ENCODE assay signal across 23 mouse cellular contexts in genomic region chr13:48617774-48618173, GRCm38 (mm10). TPM values are rescaled to one million over a fixed set of nuclear protein-coding genes. Genes with fewer than 3 reads are reported as not detected.
A peak's percentile ranks its signal among the peaks of the same experiment; 100 is the strongest.
DNase-seq lines count a peak whose midpoint lies in the region; ATAC-seq lines count a peak whose summit lies in the region.
"Had no signal": no experiment of that assay in that cellular context is flagged by ENCODE, and none has a peak within 500 bp of the region (broad histone marks: within the 10 kb centered on the region; RNA-seq: fewer than 3 reads in every experiment).

No protein-coding gene starts in this region.

- H3K4me2 ChIP-seq in heart, embryonic 12.5 days: no peak overlapping the region
- H3K4me2 ChIP-seq in kidney, embryonic 14.5 days (replicated peaks; ENCODE audit: low read depth, low read length): no peak overlapping the region
- no peak overlapping the region for H3K4me2 ChIP-seq in kidney, embryonic 15.5 days
- H3K4me2 ChIP-seq in midbrain, embryonic 15.5 days: no peak overlapping the region
- H3K4me2 ChIP-seq: forebrain, embryonic 12.5 days had no signal

- H3K9me3 ChIP-seq in heart, embryonic 12.5 days (replicated peaks): peaks cover 13% of the 10 kb centered on the region
- H3K9me3 ChIP-seq in kidney, embryonic 14.5 days (ENCODE audit: control insufficient read depth, low read length): peaks cover 16% of the 10 kb centered on the region
- peaks cover 13% of the 10 kb centered on the region for H3K9me3 ChIP-seq in embryonic facial prominence, embryonic 10.5 days
- H3K9me3 ChIP-seq in kidney, embryonic 15.5 days (replicated peaks): peaks cover 16% of the 10 kb centered on the region
- no peaks in the 10 kb centered on the region for H3K9me3 ChIP-seq in midbrain, embryonic 15.5 days

- no peaks in the 10 kb centered on the region for H3K4me1 ChIP-seq in heart, embryonic 12.5 days (replicated peaks)
- H3K4me1 ChIP-seq in kidney, embryonic 14.5 days (ENCODE audit: control insufficient read depth, insufficient read depth, low read length): no peaks in the 10 kb centered on the region
- H3K4me1 ChIP-seq in embryonic facial prominence, embryonic 10.5 days: peaks cover 13% of the 10 kb centered on the region
- peaks cover 5% of the 10 kb centered on the region; the same call in 1 of the 2 replicates for H3K4me1 ChIP-seq in kidney, embryonic 15.5 days
- no peaks in the 10 kb centered on the region for H3K4me1 ChIP-seq in midbrain, embryonic 15.5 days
- H3K4me1 ChIP-seq: forebrain, embryonic 12.5 days had no signal

- no peak overlapping the region for H3K9ac ChIP-seq in heart, embryonic 12.5 days
- H3K9ac ChIP-seq in kidney, embryonic 14.5 days (ENCODE audit: low read depth, low read length): no peak overlapping the region
- no peak overlapping the region for H3K9ac ChIP-seq in kidney, embryonic 15.5 days
- H3K9ac ChIP-seq in midbrain, embryonic 15.5 days: no peak overlapping the region
- H3K9ac ChIP-seq: forebrain, embryonic 12.5 days; forebrain, postnatal 0 days had no signal

- no peak for ATAC-seq in heart, embryonic 12.5 days (ENCODE audit: insufficient number of reproducible peaks, low FRiP score)
- no peak for ATAC-seq in kidney, embryonic 14.5 days (ENCODE audit: low FRiP score, low TSS enrichment)
- no peak for ATAC-seq in kidney, embryonic 15.5 days (replicated peaks; ENCODE audit: low FRiP score)
- no peak for ATAC-seq in midbrain, embryonic 15.5 days (replicated peaks)
- no peak for ATAC-seq in granulocyte monocyte progenitor cell, adult 5-6 weeks (replicated peaks; ENCODE audit: poor library complexity, severe bottlenecking)
- ATAC-seq: CD4-positive, CD25-positive, alpha-beta regulatory T cell, adult 4 months; forebrain, postnatal 0 days; hindbrain, embryonic 16.5 days had no signal

- no peak overlapping the region for H3K27ac ChIP-seq in heart, embryonic 12.5 days (ENCODE audit: poor library complexity, severe bottlenecking)
- no peak overlapping the region for H3K27ac ChIP-seq in kidney, embryonic 14.5 days (ENCODE audit: low read depth, low read length)
- H3K27ac ChIP-seq in embryonic facial prominence, embryonic 10.5 days (replicated peaks): peak overlapping the region; percentile 61; the same call in 1 of the 2 replicates
- H3K27ac ChIP-seq in kidney, embryonic 15.5 days: peak overlapping the region; percentile 66
- H3K27ac ChIP-seq in midbrain, embryonic 15.5 days: no peak overlapping the region
- H3K27ac ChIP-seq: forebrain, embryonic 12.5 days had no signal

- no peak overlapping the region for H3K4me3 ChIP-seq in heart, embryonic 12.5 days
- no peak overlapping the region for H3K4me3 ChIP-seq in kidney, embryonic 14.5 days (ENCODE audit: low read length)
- H3K4me3 ChIP-seq in embryonic facial prominence, embryonic 10.5 days: no peak overlapping the region
- H3K4me3 ChIP-seq in kidney, embryonic 15.5 days (replicated peaks): no peak overlapping the region
- no peak overlapping the region for H3K4me3 ChIP-seq in midbrain, embryonic 15.5 days
- H3K4me3 ChIP-seq: forebrain, embryonic 12.5 days had no signal

- H3K27me3 ChIP-seq in heart, embryonic 12.5 days (replicated peaks): no peaks in the 10 kb centered on the region
- H3K27me3 ChIP-seq in kidney, embryonic 14.5 days (ENCODE audit: control insufficient read depth, insufficient read depth, low read length): no peaks in the 10 kb centered on the region
- H3K27me3 ChIP-seq in embryonic facial prominence, embryonic 10.5 days (replicated peaks; ENCODE audit: low read depth, poor library complexity, severe bottlenecking): no peaks in the 10 kb centered on the region
- H3K27me3 ChIP-seq in kidney, embryonic 15.5 days: no peaks in the 10 kb centered on the region
- H3K27me3 ChIP-seq in midbrain, embryonic 15.5 days (replicated peaks): no peaks in the 10 kb centered on the region
- H3K27me3 ChIP-seq: forebrain, embryonic 12.5 days had no signal

- H3K36me3 ChIP-seq in heart, embryonic 12.5 days: peaks cover 12% of the 10 kb centered on the region
- no peaks in the 10 kb centered on the region for H3K36me3 ChIP-seq in kidney, embryonic 14.5 days (ENCODE audit: control insufficient read depth, insufficient read depth, low read length)
- 0 out of 2 replicates have a peak, but pooled peaks cover 10% of the 10 kb centered on the region for H3K36me3 ChIP-seq in embryonic facial prominence, embryonic 10.5 days (replicated peaks)
- peaks cover 6% of the 10 kb centered on the region; the same call in 1 of the 2 replicates for H3K36me3 ChIP-seq in kidney, embryonic 15.5 days
- H3K36me3 ChIP-seq in midbrain, embryonic 15.5 days (replicated peaks): no peaks in the 10 kb centered on the region
- H3K36me3 ChIP-seq: forebrain, embryonic 12.5 days; G1E had no signal

- DNase-seq in heart, adult 11 months: peak; percentile 61
- peak; percentile 51 for DNase-seq in kidney, adult 18-20 months
- no peak for DNase-seq in embryonic facial prominence, embryonic 10.5 days (ENCODE audit: low spot score)
- DNase-seq: adrenal gland, adult 8-10 months; adrenal gland, postnatal 36 days; B cell, adult 2 months; cerebellum, adult 2 months; cerebellum, postnatal 10 days; forebrain, postnatal 0 days; gastrocnemius, postnatal 14 days; heart, postnatal 14 days had no signal

RNA-seq across cellular contexts. Expression of gene Ptpdc1, which starts 7.7 kb away (rescaled TPM):
- 6.8 and 7.7 TPM in 2 replicates for polyA plus RNA-seq in heart, embryonic 12.5 days (2016; fragmentation: Nextera tagmentation; extraction: Ambion mirVana)
- 6.5 and 15.0 TPM in 2 replicates for polyA plus RNA-seq in kidney, embryonic 14.5 days (2014; fragmentation: Nextera tagmentation; extraction: Ambion mirVana)
- 7.7 and 10.5 TPM in 2 replicates for polyA plus RNA-seq in embryonic facial prominence, embryonic 10.5 days (2016; fragmentation: Nextera tagmentation; extraction: Ambion mirVana)
- 10.6 and 11.1 TPM in 2 replicates for polyA plus RNA-seq in kidney, embryonic 15.5 days (2015; fragmentation: Nextera tagmentation; extraction: Ambion mirVana)
- polyA plus RNA-seq in midbrain, embryonic 15.5 days (2015; fragmentation: Nextera tagmentation; extraction: Ambion mirVana): 16.1 and 18.6 TPM in 2 replicates
- 3.2 TPM in 1 of 2 replicates, not detected in the other for total RNA-seq in granulocyte monocyte progenitor cell, adult 5-6 weeks (2014; fragmentation: Nextera tagmentation)
- total RNA-seq in granulocyte monocyte progenitor cell, adult 5-6 weeks (2017): 0.82 and 1.1 TPM in 2 replicates
- polyA plus RNA-seq: G1E had no signal

RNA-seq across cellular contexts. Expression of gene Barx1, which starts 45.0 kb away (rescaled TPM):
- polyA plus RNA-seq in heart, embryonic 12.5 days (2016; fragmentation: Nextera tagmentation; extraction: Ambion mirVana): 0.89 and 1.3 TPM in 2 replicates
- polyA plus RNA-seq in kidney, embryonic 14.5 days (2014; fragmentation: Nextera tagmentation; extraction: Ambion mirVana): 0.46 TPM in 1 of 2 replicates, not detected in the other
- 43.5 and 57.9 TPM in 2 replicates for polyA plus RNA-seq in embryonic facial prominence, embryonic 10.5 days (2016; fragmentation: Nextera tagmentation; extraction: Ambion mirVana)
- 0.10 and 0.12 TPM in 2 replicates for polyA plus RNA-seq in kidney, embryonic 15.5 days (2015; fragmentation: Nextera tagmentation; extraction: Ambion mirVana)
- not detected in 2 replicates for polyA plus RNA-seq in midbrain, embryonic 15.5 days (2015; fragmentation: Nextera tagmentation; extraction: Ambion mirVana)
- not detected in 2 replicates for total RNA-seq in granulocyte monocyte progenitor cell, adult 5-6 weeks (2014; fragmentation: Nextera tagmentation)
- total RNA-seq in granulocyte monocyte progenitor cell, adult 5-6 weeks (2017): not detected in 2 replicates
- total RNA-seq: adrenal gland, adult 8-10 months; adrenal gland, postnatal 36 days; forebrain, postnatal 0 days; G1E; gastrocnemius, adult 18-20 months; gastrocnemius, postnatal 14 days; heart, postnatal 14 days; hematopoietic stem cell, adult 5-6 weeks had no signal
- polyA plus RNA-seq: CD4-positive, CD25-positive, alpha-beta regulatory T cell, adult 4 months; cerebellum, adult 2 months; forebrain, postnatal 0 days; G1E; gonadal fat pad, adult 2 months; hindbrain, embryonic 16.5 days had no signal

Comparison
In these comparisons a context has a peak if more than half of its experiments do, and no peak if none do; other contexts are left out.
1. H3K27ac ChIP-seq: peak in embryonic facial prominence, embryonic 10.5 days (single experiment) and kidney, embryonic 15.5 days (single experiment); none in heart, embryonic 12.5 days (single experiment), kidney, embryonic 14.5 days (single experiment) and midbrain, embryonic 15.5 days (single experiment).
2. RNA of gene Barx1, which starts 45.0 kb away (polyA plus RNA-seq): 43.5 to 57.9 TPM in embryonic facial prominence, embryonic 10.5 days; 0.89 to 1.3 TPM in heart, embryonic 12.5 days, 0.10 to 0.12 TPM in kidney, embryonic 15.5 days, 0.46 TPM in kidney, embryonic 14.5 days and not detected in midbrain, embryonic 15.5 days; every median in the first group is over 10 times any median in the second.